8 mouse cellular contexts compared by ENCODE assay signal in the genomic region with DNA sequence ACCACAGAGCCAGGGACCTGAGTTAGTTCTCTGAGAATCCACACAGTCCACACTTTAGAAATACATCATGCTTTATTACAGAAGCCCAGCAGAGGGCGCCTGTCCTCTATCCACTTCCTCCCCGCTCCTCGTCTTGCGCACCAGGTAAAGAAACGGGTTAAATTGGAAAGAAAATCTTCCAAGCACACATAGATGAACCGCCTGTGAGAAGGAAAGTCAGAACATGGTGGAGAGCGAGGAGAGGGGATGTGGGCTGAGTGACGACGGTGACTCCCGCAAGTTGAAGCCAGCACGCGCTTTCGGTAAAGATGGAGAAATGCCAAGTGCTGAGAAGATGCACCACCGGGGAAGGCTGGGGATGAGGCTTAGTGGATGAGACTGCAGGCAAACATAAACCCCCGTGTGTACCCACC. TPM values are rescaled to one million over a fixed set of nuclear protein-coding genes. Genes with fewer than 3 reads are reported as not detected.
DNase-seq lines count a peak whose midpoint lies in the region; ATAC-seq and TF ChIP-seq lines count a peak whose summit lies in the region.

No protein-coding gene starts in this region.

- 0 out of 4 replicates have a peak, but pooled peaks cover 0 to 3% of the 10 kb centered on the region in 2 experiments for H3K27me3 ChIP-seq in MEL (ENCODE audit: control insufficient read depth in 1 of 2, insufficient read depth in 2 of 2, low read length in 2 of 2)
- no peaks in the 10 kb centered on the region for H3K27me3 ChIP-seq in forebrain, embryonic 14.5 days (replicated peaks; ENCODE audit: control insufficient read depth, insufficient read depth, low read length)
- no peaks in the 10 kb centered on the region for H3K27me3 ChIP-seq in lung, embryonic 14.5 days (ENCODE audit: insufficient read depth, low read length)

- H3K4me3 ChIP-seq in MEL (ENCODE audit: control insufficient read depth in 1 of 2, insufficient read depth in 1 of 2, low read depth in 2 of 2, low read length in 2 of 2), result peak overlapping the region; percentile 57 to 63
- H3K4me3 ChIP-seq in forebrain, embryonic 14.5 days (ENCODE audit: low read depth, low read length), result peak overlapping the region; percentile 30
- H3K4me3 ChIP-seq in lung, embryonic 14.5 days (ENCODE audit: low read depth, low read length), result peak overlapping the region; percentile 33

- peaks cover 0 to 11% of the 10 kb centered on the region in 2 experiments; a peak in 2 of 4 replicates for H3K36me3 ChIP-seq in MEL (ENCODE audit: control insufficient read depth in 1 of 2, insufficient read depth in 2 of 2, low read length in 2 of 2)
- no peaks in the 10 kb centered on the region for H3K36me3 ChIP-seq in forebrain, embryonic 14.5 days (ENCODE audit: control insufficient read depth, insufficient read depth, low read length)
- no peaks in the 10 kb centered on the region for H3K36me3 ChIP-seq in lung, embryonic 14.5 days (ENCODE audit: insufficient read depth)

- H3K4me2 ChIP-seq in forebrain, embryonic 14.5 days (ENCODE audit: low read length), result peak overlapping the region; percentile 56
- H3K4me2 ChIP-seq in lung, embryonic 14.5 days, result peak overlapping the region; percentile 69

- peak overlapping the region; percentile 41 for H3K9ac ChIP-seq in MEL (ENCODE audit: control insufficient read depth, low read depth, low read length, poor library complexity, severe bottlenecking)
- peak overlapping the region; percentile 51 for H3K9ac ChIP-seq in forebrain, embryonic 14.5 days (ENCODE audit: low read length)
- H3K9ac ChIP-seq in lung, embryonic 14.5 days, result peak overlapping the region; percentile 33

- ATAC-seq in cerebellum, adult (ENCODE audit: insufficient number of reproducible peaks, low FRiP score, low TSS enrichment), result 0 out of 2 replicates have a peak, but pooled peaks have one; percentile 27
- peak; percentile 79 for ATAC-seq in forebrain, embryonic 14.5 days
- ATAC-seq in lung, embryonic 14.5 days (ENCODE audit: insufficient read depth), result 0 out of 2 replicates have a peak, but pooled peaks have one; percentile 30

- H3K79me2 ChIP-seq in MEL (ENCODE audit: control insufficient read depth, insufficient read depth, low read length, poor library complexity), result no peaks in the 10 kb centered on the region

- WGBS in forebrain, embryonic 14.5 days, result 0% methylated on average over 15 of the region's 15 CpGs
- 1% methylated on average over 15 of the region's 15 CpGs for whole genome bisulfite sequencing in lung, embryonic 14.5 days

- peaks cover 0 to 17% of the 10 kb centered on the region in 2 experiments; a peak in 2 of 4 replicates for H3K4me1 ChIP-seq in MEL (ENCODE audit: control insufficient read depth in 1 of 2, insufficient read depth in 2 of 2, low read length in 2 of 2)
- peaks cover 3% of the 10 kb centered on the region; the same call in 1 of the 2 replicates for H3K4me1 ChIP-seq in forebrain, embryonic 14.5 days (ENCODE audit: control insufficient read depth, insufficient read depth, low read length)
- peaks cover 17% of the 10 kb centered on the region for H3K4me1 ChIP-seq in lung, embryonic 14.5 days (ENCODE audit: insufficient read depth)

- no peaks in the 10 kb centered on the region for H3K9me3 ChIP-seq in MEL (replicated peaks; ENCODE audit: insufficient read depth, low read length)
- H3K9me3 ChIP-seq in forebrain, embryonic 14.5 days (replicated peaks; ENCODE audit: control insufficient read depth, low read length), result no peaks in the 10 kb centered on the region
- H3K9me3 ChIP-seq in lung, embryonic 14.5 days (ENCODE audit: low read depth, low read length), result no peaks in the 10 kb centered on the region

- TF ChIP-seq CTCF in MEL (IDR thresholded peaks at IDR 0.05 in 2 of 3, conservative IDR thresholded peaks at IDR 0.05 in 1 of 3; ENCODE audit: control insufficient read depth in 1 of 3, insufficient read depth in 1 of 3, low read depth in 2 of 3, low read length in 3 of 3, poor library complexity in 1 of 3, severe bottlenecking in 1 of 3), result peak; percentile 56 to 79 (median 69)
- peak; percentile 86 for TF ChIP-seq CTCF in lung, embryonic 14.5 days (IDR thresholded peaks at IDR 0.05; ENCODE audit: low read depth)

- H3K27ac ChIP-seq in MEL (ENCODE audit: control insufficient read depth, low read depth, low read length), result no peak overlapping the region
- H3K27ac ChIP-seq in forebrain, embryonic 14.5 days (ENCODE audit: low read depth, low read length), result no peak overlapping the region
- H3K27ac ChIP-seq in lung, embryonic 14.5 days (ENCODE audit: low read depth), result peak overlapping the region; percentile 77

- DNase-seq in MEL (ENCODE audit: low read depth, low spot score), result peak; percentile 86
- peak; percentile 87 for DNase-seq in forebrain, embryonic 14.5 days (ENCODE audit: low spot score)
- peak; percentile 76 for DNase-seq in heart, postnatal 4 days
- DNase-seq in layer of hippocampus, adult 8-10 months (ENCODE audit: low spot score in 2 of 2), result peak; percentile 74 to 84
- peak; percentile 90 for DNase-seq in lung, embryonic 14.5 days
- DNase-seq in ovary, postnatal 14 days (ENCODE audit: low spot score), result peak; percentile 69
- peak; percentile 54 for DNase-seq in urinary bladder, postnatal 25 days (ENCODE audit: low spot score)

- peak; percentile 56 for TF ChIP-seq RAD21 in MEL (IDR thresholded peaks at IDR 0.05; ENCODE audit: low read depth, low read length)

- TF ChIP-seq EP300 in MEL (IDR thresholded peaks at IDR 0.05; ENCODE audit: low read depth in 1 of 2, low read length in 2 of 2), result no peak

- no peak for TF ChIP-seq POLR2A in MEL (IDR thresholded peaks at IDR 0.05; ENCODE audit: control insufficient read depth in 1 of 2, insufficient read depth in 1 of 2, low read depth in 1 of 2, low read length in 2 of 2, poor library complexity in 1 of 2)

TF ChIP-seq in MEL, 35 proteins besides CTCF, POLR2A, EP300 and RAD21:
- no peak for TF ChIP-seq HCFC1 (IDR thresholded peaks at IDR 0.05; ENCODE audit: low read depth, low read length)
- TF ChIP-seq MYC (IDR thresholded peaks at IDR 0.05; ENCODE audit: low read depth, low read length), result peak; percentile 21; the same call in 1 of the 2 replicates
- peak; percentile 66 for TF ChIP-seq SMC3 (IDR thresholded peaks at IDR 0.05; ENCODE audit: low read depth, low read length)

RNA-seq across cellular contexts. Expression of a gene that starts 7.8 kb away (rescaled TPM):
- 0.04 and 0.13 TPM in 2 replicates for total RNA-seq in MEL (2012; rRNA removed)
- polyA plus RNA-seq in MEL (2012; ENCODE audit: insufficient read depth in 1 of 2, insufficient read length in 2 of 2, low read depth in 1 of 2, low replicate concordance in 2 of 2, missing spikeins in 1 of 2), result under 1 TPM in 1 of 2 experiments, not detected in 1; 0.11 TPM
- polyA plus RNA-seq in forebrain, embryonic 14.5 days (2014; fragmentation: Nextera tagmentation; extraction: Ambion mirVana), result not detected in 2 replicates
- total RNA-seq in heart, postnatal 4 days (2021), result not detected
- total RNA-seq in layer of hippocampus, adult 8-10 months (2022), result not detected
- 1.0 and 1.4 TPM in 2 replicates for polyA plus RNA-seq in lung, embryonic 14.5 days (2014; fragmentation: Nextera tagmentation; extraction: Ambion mirVana)

RNA-seq across cellular contexts. Expression of a gene that starts 9.3 kb away (rescaled TPM):
- not detected in 2 replicates for total RNA-seq in MEL (2012; rRNA removed)
- polyA plus RNA-seq in MEL (2012; ENCODE audit: insufficient read depth in 1 of 2, insufficient read length in 2 of 2, low read depth in 1 of 2, low replicate concordance in 2 of 2, missing spikeins in 1 of 2), result not detected
- polyA plus RNA-seq in forebrain, embryonic 14.5 days (2014; fragmentation: Nextera tagmentation; extraction: Ambion mirVana), result not detected in 2 replicates
- not detected for total RNA-seq in heart, postnatal 4 days (2021)
- total RNA-seq in layer of hippocampus, adult 8-10 months (2022), result not detected
- polyA plus RNA-seq in lung, embryonic 14.5 days (2014; fragmentation: Nextera tagmentation; extraction: Ambion mirVana), result not detected in 2 replicates

RNA-seq across cellular contexts. Expression of a gene that starts 31.7 kb away (rescaled TPM):
- total RNA-seq in MEL (2012; rRNA removed), result 21.8 and 24.0 TPM in 2 replicates
- 10 to 100 TPM in 1 of 2 experiments, not detected in 1; 34.0 TPM for polyA plus RNA-seq in MEL (2012; ENCODE audit: insufficient read depth in 1 of 2, insufficient read length in 2 of 2, low read depth in 1 of 2, low replicate concordance in 2 of 2, missing spikeins in 1 of 2)
- polyA plus RNA-seq in forebrain, embryonic 14.5 days (2014; fragmentation: Nextera tagmentation; extraction: Ambion mirVana), result 9.3 and 11.5 TPM in 2 replicates
- total RNA-seq in heart, postnatal 4 days (2021), result 10 to 100 TPM; 29.0 to 29.2 TPM
- 10 to 100 TPM; 28.0 to 44.7 (median 35.4) TPM for total RNA-seq in layer of hippocampus, adult 8-10 months (2022)
- polyA plus RNA-seq in lung, embryonic 14.5 days (2014; fragmentation: Nextera tagmentation; extraction: Ambion mirVana), result 22.4 and 24.1 TPM in 2 replicates

RNA-seq across cellular contexts. Expression of a gene that starts 34.4 kb away (rescaled TPM):
- not detected in 2 replicates for total RNA-seq in MEL (2012; rRNA removed)
- polyA plus RNA-seq in MEL (2012; ENCODE audit: insufficient read depth in 1 of 2, insufficient read length in 2 of 2, low read depth in 1 of 2, low replicate concordance in 2 of 2, missing spikeins in 1 of 2), result not detected
- polyA plus RNA-seq in forebrain, embryonic 14.5 days (2014; fragmentation: Nextera tagmentation; extraction: Ambion mirVana), result 0.51 TPM in 1 of 2 replicates, not detected in the other
- total RNA-seq in heart, postnatal 4 days (2021), result not detected
- total RNA-seq in layer of hippocampus, adult 8-10 months (2022), result not detected
- polyA plus RNA-seq in lung, embryonic 14.5 days (2014; fragmentation: Nextera tagmentation; extraction: Ambion mirVana), result 61.3 and 64.3 TPM in 2 replicates

RNA-seq across cellular contexts. Expression of a gene that starts 37.8 kb away (rescaled TPM):
- total RNA-seq in MEL (2012; rRNA removed), result 68.1 and 76.3 TPM in 2 replicates
- polyA plus RNA-seq in MEL (2012; ENCODE audit: insufficient read depth in 1 of 2, insufficient read length in 2 of 2, low read depth in 1 of 2, low replicate concordance in 2 of 2, missing spikeins in 1 of 2), result 10 to 100 TPM in 1 of 2 experiments, not detected in 1; 97.6 TPM
- polyA plus RNA-seq in forebrain, embryonic 14.5 days (2014; fragmentation: Nextera tagmentation; extraction: Ambion mirVana), result 36.9 and 38.2 TPM in 2 replicates
- 10 to 100 TPM; 19.4 to 20.9 TPM for total RNA-seq in heart, postnatal 4 days (2021)
- total RNA-seq in layer of hippocampus, adult 8-10 months (2022), result 10 to 100 TPM; 28.3 to 35.3 (median 33.2) TPM
- 47.4 and 49.3 TPM in 2 replicates for polyA plus RNA-seq in lung, embryonic 14.5 days (2014; fragmentation: Nextera tagmentation; extraction: Ambion mirVana)

Comparison
In these comparisons a context has a peak if more than half of its experiments do, and no peak if none do; other contexts are left out.
1. ATAC-seq: peak in every context shown above with its lines; median percentile 79 in forebrain, embryonic 14.5 days; 30 in lung, embryonic 14.5 days; 27 in cerebellum, adult.